Mouse (Mus musculus) left cerebral cortex, adult 8-10 months (tissue): ENCODE results near the gene Pcbp3. TPM values are rescaled to one million over a fixed set of nuclear protein-coding genes. Genes with fewer than 3 reads are reported as not detected.

Source experiments
- DNase-seq, 2 experiments: peaks; one replicate each; pipeline ENCODE4 v3.0.0; 2022; ENCODE audit warnings: low spot score in 2 of 2
- total RNA-seq, 4 experiments: library from RNA; stranded (reverse); gene quantifications; 2 replicates each; pipeline ENCODE4 v1.2.4; 2022

The Pcbp3 gene
- total RNA-seq, 4 experiments from 2014 or later, result 62.1 to 75.2 (median 68.7) TPM

GRCm38 (mm10) chr10:76846480-76846879, 115.2 kb downstream of the Pcbp3 start:
- no peak for DNase-seq

- no peak for DNase-seq
Measured at GRCm38 (mm10) chr10:76844901-76845300, 116.8 kb downstream of the Pcbp3 start.

- DNase-seq, result no peak
Measured at GRCm38 (mm10) chr10:76844365-76844764, 117.3 kb downstream of the Pcbp3 start.

- no peak for DNase-seq
Measured at GRCm38 (mm10) chr10:76842087-76842486, 119.6 kb downstream of the Pcbp3 start.

- DNase-seq, result no peak
Measured at GRCm38 (mm10) chr10:76841220-76841619, 120.5 kb downstream of the Pcbp3 start.

GRCm38 (mm10) chr10:76840566-76840965, 121.1 kb downstream of the Pcbp3 start:
- no peak for DNase-seq

- DNase-seq, result peak; percentile 58 to 77
Measured at GRCm38 (mm10) chr10:76835497-76836357, 126.0 kb downstream of the Pcbp3 start.

GRCm38 (mm10) chr10:76832841-76833240, 128.8 kb downstream of the Pcbp3 start:
- no peak for DNase-seq

GRCm38 (mm10) chr10:76831915-76832314, 129.8 kb downstream of the Pcbp3 start:
- DNase-seq, result no peak

GRCm38 (mm10) chr10:76831151-76831550, 130.5 kb downstream of the Pcbp3 start:
- no peak for DNase-seq

- no peak for DNase-seq
Measured at GRCm38 (mm10) chr10:76828936-76829335, 132.8 kb downstream of the Pcbp3 start.

GRCm38 (mm10) chr10:76822698-76823097, 139.0 kb downstream of the Pcbp3 start:
- DNase-seq, result no peak

GRCm38 (mm10) chr10:76819321-76819720, 142.4 kb downstream of the Pcbp3 start:
- no peak for DNase-seq

- DNase-seq, result no peak
Measured at GRCm38 (mm10) chr10:76818337-76818736, 143.3 kb downstream of the Pcbp3 start.

- DNase-seq, result no peak
Measured at GRCm38 (mm10) chr10:76816930-76817329, 144.8 kb downstream of the Pcbp3 start.

- DNase-seq, result no peak
Measured at GRCm38 (mm10) chr10:76816436-76816835, 145.3 kb downstream of the Pcbp3 start.

GRCm38 (mm10) chr10:76815481-76815880, 146.2 kb downstream of the Pcbp3 start:
- no peak for DNase-seq

- no peak for DNase-seq
Measured at GRCm38 (mm10) chr10:76814811-76815210, 146.9 kb downstream of the Pcbp3 start.

- DNase-seq, result no peak
Measured at GRCm38 (mm10) chr10:76809916-76810660, 151.6 kb downstream of the Pcbp3 start.

- DNase-seq, result no peak
Measured at GRCm38 (mm10) chr10:76809439-76809838, 152.2 kb downstream of the Pcbp3 start.

GRCm38 (mm10) chr10:76808446-76809400, 153.0 kb downstream of the Pcbp3 start:
- no peak for DNase-seq
